Mouse (Mus musculus): ENCODE data around the gene Setd7. TPM values are rescaled to one million over a fixed set of nuclear protein-coding genes. Genes with fewer than 3 reads are reported as not detected.

The Setd7 gene
- total RNA-seq, 2 experiments from 2014 or later: 15.0 to 21.7 TPM

DNA sequence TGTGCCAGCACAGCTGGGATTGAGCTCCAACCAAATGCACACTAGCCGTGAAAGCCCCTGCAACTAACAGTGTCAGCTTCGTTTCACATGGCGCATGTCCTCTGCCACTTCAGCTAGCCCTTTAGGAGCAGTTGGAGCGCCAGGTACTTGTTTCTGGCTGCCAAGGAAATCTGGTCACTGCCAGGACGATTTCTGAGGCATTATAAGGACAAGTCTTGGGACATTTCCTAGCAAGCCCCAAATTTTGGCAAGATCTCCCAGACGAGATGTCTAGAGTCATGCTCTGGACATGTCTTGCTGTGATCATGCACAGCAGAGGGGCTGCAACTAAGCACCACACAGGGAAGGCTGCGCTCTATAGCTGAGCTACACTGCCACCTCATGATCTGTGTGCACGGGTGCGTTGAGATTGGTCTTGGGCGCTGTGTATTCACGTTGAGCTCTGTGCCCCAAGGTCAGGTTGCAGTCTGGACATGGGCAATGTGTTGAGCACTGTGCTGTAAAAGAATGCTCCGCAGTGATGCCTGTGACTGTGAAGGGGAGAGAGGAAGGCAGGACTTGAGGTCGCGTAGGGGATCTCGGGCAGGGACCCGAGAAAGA, 35.4 kb downstream of the Setd7 start:
- no peak for ATAC-seq (ENCODE audit: poor library complexity, severe bottlenecking)

DNA sequence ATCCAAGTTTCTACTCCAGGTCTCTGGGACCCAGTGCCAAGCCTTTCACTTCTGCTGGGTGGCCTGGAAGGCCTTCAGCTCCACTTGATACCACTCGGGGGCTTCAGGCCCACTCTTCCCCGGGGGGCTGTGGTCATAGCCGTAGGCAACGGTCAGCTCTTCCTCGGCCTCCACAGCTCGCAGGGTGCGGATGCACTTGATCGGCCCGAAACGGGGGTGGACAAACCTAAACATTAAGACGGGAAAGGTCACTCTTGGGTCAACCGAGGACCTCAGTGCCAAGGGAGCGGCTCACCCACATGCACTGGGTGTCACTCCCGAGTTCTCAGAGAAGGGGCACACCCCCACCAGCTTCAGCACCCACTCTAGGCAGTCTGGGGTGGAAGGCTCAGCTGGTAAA, 39.4 kb downstream of the Setd7 start:
- no peak for ATAC-seq (ENCODE audit: poor library complexity, severe bottlenecking)

DNA sequence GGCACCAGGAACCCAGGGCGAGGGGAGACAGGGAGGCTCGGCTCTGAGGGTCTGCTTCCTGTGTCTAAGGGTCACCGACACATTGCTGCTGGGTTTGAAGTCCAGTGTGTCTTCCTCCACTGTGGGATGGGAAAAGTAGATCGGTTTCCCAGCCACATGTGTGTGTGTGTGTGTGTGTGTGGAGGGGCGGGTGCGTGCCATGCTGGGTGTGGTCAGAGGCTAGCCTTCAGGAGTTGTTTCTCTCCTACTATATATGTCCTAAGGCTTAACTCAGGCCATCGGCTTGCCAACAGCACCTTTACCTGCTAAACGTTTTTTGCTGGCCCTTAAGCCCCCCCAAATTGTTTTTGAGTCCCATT, 41.9 kb downstream of the Setd7 start:
- peak; percentile 54 for ATAC-seq (ENCODE audit: poor library complexity, severe bottlenecking)

DNA sequence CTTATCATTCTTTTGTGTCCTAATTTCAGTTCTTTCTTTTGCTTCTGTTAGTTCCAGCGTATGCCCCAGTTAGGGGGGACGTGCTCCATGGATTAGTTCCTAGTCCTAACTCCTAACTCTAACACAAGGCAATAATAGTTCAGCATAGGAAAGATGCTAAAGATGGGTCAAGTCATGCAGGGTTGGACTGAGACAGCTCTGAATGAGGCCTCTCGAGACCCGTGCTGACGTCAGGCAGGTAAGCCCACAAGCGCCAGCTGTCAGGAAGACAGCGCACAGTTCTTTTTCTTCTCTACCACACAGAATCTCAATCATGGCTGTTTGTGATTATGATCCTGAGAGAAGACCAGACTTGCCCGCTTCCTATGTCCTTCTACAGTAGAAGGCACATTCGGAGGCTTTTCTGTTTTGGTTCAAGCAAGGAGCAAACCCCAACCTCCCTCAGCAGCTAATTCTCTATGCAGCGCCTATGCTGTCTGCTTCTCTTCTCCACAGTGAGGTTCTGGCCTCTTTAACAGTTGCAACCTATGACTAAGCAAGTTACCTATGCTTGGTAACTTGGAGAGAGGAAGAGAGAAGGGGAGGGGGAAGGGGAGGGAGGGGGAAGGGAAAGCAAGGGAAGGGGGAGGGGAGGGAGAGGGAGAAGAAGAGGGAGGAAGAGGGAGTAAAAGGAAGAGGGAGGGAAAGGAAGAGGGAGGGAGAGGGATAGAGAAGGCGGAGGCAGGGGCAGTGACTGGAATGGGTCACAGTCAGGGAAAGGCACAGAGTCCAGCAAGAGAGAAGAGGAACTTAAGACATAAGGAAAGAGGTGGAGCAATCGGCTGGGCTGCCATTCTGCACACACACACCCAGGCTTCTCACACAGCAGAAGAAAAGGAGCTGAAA, 42.6 kb downstream of the Setd7 start:
- peak; percentile 86 for ATAC-seq (ENCODE audit: poor library complexity, severe bottlenecking)

DNA sequence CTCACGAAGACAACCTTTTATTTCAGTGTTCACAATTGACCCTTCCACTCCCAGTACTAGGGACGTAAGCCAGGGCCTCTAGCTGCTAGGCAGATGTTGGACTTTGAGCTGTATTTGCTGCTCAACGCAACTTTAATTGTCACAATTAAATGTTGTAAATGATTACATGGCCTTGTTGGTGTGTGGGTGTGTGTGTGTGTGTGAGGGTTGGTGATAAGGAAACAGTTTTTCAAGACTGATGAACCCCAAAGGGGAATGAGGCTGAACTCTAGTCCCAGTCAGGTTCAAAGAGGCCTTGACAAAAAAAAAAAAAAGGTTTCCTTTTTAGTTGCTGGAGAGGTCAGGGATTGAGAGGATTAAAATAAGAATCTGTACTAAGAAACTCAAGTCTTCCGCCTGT, 43.2 kb downstream of the Setd7 start:
- no peak for ATAC-seq (ENCODE audit: poor library complexity, severe bottlenecking)

DNA sequence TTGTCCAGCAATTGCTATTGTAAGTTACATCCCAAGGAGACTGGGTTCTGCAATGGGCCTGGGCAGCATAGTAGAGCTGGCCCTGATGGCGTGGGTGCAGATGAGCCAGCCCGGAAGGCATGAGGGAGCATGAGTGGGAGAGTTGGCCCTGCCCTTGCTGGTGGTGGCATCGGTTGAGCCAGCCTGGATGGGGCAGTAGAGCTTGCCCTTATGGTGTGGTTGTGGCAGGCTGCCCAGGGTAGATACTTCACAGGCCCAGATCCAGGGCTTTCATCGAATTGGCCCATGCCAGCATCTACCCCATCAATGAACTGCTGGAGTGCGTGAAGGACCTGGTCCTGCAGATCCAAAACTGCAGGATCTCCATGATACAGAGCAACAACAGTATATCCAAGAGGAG, 48.7 kb downstream of the Setd7 start:
- no peak for ATAC-seq (ENCODE audit: poor library complexity, severe bottlenecking)

DNA sequence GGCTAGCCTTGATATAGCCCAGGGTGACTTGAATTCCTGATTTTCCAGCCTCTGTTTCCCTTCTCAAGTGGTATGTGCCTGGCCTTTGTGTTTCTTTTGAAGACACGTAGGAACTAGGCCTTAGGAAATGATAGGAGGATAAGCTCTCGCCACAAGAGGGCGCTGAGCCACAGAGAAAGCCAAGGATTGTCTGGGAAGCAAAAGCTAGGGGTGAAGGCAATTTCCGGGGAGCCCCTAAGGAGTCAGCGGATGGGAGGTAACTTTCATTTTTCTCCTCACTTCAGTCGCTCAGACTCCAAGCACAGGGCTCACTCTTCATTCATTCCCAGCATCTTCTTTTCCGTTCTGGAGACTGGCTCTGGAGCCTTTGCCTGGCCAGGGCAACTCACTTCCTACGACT, 49.8 kb downstream of the Setd7 start:
- peak; percentile 96 for ATAC-seq (ENCODE audit: poor library complexity, severe bottlenecking)

DNA sequence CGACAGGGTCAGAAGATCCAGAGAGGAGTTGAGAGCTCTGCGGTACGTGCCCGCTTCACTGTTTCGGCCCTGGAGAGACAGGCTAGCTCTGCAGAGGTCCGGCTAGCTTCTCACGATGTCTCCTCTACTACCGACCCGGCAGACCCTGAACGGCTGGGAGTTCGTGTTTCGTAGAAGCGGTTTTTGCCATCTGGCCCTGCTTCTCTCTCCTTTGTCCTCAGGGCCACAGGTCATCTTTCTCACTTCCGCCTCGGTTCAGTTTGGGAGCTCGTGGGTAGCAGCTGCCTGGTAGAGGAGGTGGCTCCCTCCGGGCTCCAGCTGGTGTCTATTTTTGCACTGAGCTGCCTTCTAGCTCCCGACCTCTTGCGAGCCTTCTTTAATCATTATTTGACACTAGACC, 55.2 kb downstream of the Setd7 start:
- no peak for ATAC-seq (ENCODE audit: poor library complexity, severe bottlenecking)

DNA sequence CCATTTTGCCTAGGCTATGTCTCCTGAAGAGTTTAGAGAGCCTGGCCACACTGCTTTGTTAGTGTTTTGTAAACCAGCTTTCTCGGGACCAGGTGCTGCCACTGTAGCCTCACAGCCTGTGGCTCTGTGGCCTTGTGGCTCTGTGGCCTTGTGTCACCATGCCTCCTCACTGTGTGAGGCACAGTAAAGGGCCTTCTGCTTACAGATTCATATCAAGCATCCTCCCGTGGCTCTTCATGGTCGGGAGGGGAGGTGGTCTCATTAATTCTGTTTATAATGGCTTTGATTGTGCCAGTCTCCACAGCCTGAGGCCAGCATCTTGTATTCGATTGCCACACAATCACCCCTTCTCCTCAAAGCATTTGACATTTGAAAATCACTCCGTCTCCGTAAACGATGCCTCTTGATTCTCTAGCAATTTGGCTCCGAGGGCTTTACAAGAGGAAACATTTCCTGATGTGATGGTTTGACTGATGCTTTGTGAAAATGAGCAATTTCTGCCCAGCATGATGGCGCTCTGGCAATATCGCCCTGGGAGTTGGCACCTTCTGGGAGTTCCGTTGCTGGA, 56.2 kb downstream of the Setd7 start:
- ATAC-seq (ENCODE audit: poor library complexity, severe bottlenecking): no peak

DNA sequence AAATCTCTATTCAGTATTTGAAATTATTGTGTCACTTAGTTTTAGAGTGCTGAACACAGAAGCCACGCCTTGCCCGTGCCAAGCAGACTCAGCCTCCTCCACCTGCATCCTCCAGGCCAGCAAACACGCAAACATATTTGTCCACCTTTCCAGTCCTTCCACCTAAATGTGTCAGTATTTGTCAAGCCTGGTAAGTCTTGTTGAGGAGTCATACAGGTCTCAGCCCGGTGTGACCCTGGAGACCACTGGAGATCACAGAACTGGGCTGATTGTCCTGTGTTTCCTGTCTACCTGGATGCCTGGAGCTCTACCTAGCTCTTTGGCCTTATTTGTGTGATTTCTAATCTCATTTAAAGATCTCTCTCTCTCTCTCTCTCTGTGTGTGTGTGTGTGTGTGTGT, 60.8 kb downstream of the Setd7 start:
- no peak for ATAC-seq (ENCODE audit: poor library complexity, severe bottlenecking)

DNA sequence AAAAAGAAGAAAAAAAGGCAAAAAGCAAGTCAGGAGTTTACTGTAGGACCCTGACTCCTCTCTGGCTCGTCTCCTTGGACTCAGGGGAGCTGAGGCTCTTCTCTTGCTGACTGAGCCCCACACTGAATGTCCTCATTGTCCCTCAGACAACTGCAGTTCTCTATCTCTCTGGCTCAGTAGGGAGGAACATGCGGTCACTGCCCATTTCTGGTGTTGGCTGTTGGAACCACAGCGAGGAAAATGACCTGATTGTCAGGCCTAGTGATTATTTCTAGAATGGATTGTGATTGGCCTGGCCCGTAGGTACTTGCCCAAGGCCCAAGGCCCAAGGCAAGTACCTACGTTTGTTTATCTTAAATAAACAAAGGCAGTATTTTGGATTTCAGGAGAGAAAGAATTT, 62.0 kb downstream of the Setd7 start:
- ATAC-seq (ENCODE audit: poor library complexity, severe bottlenecking): no peak

DNA sequence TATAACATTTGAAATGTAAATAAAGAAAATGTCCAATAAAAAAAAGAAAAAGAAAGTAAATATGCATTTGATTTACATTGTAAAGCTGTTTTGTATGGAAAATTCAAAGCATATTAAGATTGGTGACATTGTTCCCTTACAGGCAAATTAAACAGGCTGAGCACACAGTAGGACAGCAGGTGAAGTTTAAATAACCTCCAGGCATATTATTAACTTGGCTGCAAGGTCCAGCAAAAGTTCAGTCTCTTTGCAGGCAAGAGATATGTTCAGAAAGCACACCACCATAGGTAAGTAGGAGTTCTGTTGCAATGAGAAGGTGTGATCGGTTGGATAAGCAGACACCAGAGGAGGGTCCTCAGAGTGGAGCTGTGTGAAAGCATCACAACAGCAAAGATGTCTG, 62.7 kb downstream of the Setd7 start:
- ATAC-seq (ENCODE audit: poor library complexity, severe bottlenecking): no peak

DNA sequence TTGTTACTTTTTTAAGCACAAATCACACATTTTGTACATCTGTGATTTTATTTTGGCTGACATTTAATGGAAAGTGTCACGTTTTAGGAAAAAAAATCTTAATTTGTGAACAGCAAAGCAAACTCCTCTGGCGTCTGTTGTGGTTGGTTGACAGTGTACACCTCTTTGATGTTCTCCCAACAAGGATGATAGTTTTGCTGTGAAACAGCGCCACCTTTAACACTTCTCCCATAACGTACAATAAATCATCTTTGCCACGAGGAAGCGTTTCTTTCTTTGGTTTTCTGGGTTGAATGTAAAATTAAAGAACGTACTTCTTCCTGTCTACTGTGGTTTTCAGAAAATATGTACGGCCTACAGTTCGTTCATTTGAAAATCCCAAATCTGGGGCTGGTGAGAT, 65.0 kb downstream of the Setd7 start:
- ATAC-seq (ENCODE audit: poor library complexity, severe bottlenecking): no peak

DNA sequence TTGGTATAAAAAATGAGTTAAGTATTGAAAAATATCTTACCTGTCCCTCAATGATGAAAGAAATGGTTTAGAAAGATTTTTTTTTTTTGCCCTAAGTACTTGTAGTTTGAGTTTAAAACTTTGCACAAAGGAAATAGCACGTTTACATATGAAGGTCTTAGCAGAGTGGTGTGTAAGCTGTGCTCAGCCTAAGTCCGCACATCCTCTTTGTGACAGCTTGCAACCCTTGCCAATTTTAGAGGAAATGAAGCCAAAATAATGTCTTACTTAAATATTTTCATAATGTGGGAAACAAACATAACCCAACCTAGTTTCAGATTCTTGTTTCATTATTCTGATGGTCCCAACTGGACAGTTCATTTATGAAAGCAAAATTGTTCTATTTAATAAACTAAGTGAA, 66.2 kb downstream of the Setd7 start:
- no peak; the same call in 1 of the 2 replicates for ATAC-seq (ENCODE audit: poor library complexity, severe bottlenecking)

DNA sequence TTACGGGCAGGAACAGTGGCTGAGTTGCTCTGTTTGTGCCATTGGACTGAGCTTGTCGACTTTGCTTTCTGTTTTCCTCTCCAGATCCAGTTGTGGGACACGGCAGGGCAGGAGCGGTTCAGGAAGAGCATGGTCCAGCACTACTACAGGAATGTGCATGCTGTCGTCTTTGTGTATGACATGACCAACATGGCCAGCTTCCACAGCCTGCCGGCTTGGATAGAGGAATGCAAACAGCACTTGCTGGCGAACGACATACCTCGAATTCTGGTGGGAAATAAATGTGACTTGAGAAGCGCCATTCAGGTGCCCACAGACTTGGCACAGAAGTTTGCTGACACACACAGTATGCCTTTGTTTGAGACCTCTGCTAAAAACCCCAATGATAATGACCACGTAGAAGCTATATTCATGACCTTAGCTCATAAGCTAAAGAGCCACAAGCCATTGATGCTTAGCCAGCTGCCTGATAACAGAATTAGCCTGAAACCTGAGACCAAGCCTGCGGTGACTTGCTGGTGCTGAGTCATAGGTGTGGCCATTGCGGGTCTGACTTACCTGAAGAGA, 67.3 kb downstream of the Setd7 start:
- no peak for ATAC-seq (ENCODE audit: poor library complexity, severe bottlenecking)

DNA sequence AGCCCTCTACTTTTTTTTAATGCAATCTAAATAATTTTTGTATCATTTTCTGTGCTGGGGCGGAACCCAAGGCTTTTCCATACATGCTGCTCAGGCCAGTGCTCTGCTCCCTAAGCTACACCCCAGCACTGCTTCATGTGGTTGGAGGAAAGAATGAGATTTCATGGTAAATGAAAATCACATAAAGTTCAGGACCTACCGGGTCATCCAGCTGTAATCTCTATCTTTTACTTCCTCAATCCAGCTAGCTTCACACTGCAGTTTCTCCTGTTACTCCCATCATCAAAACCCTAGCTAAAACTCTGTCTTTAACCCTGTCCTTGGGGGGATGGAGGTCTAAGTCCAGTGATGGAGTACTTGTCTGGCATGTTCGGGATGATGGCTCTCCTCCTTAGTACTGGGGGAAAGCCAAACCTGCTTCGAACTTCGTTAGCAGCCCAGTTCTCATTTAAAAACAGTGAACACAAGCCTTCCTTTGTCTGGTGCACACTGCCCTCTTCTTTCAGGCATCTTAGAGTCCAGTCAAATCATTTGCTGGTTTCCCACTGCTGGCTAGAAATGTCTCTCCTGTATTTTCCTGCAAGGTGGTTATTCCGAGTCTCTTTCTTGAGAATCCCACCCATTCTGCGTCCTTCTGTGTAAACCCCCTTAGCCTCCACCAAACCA, 70.5 kb downstream of the Setd7 start:
- no peak for ATAC-seq (ENCODE audit: poor library complexity, severe bottlenecking)

DNA sequence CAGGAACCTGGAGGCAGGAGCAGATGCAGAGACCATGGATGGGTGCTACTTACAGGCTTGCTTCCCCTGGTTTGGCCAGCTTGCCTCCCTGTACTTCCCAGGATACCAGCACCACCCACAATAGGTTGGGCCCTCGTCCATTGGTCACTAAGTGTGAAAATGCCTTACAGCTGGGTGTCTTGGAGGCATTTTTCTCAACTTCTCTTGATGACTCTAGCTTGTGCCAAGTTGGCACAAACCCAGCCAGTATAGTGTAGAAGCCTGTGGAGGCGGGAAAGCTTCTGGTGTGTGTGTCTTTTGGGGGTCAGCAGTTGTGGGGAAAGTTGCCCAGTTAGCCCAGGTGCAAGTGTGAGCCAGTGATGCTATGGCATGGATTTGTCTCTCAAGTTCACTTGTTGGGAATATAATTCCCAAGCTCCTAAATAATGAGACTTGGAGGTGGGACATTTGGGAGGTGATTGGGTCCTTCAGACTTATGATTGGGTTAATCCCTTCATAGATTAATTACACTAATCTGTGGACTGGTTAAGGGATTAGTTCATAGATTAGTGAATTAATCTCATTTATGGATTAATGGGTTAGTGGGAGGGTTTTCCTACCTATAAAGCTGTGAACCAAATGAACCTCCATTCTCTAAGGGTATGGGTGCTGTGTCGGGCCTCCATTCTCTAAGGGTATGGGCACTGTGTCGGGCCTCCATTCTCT, 74.0 kb downstream of the Setd7 start:
- ATAC-seq (ENCODE audit: poor library complexity, severe bottlenecking): no peak

DNA sequence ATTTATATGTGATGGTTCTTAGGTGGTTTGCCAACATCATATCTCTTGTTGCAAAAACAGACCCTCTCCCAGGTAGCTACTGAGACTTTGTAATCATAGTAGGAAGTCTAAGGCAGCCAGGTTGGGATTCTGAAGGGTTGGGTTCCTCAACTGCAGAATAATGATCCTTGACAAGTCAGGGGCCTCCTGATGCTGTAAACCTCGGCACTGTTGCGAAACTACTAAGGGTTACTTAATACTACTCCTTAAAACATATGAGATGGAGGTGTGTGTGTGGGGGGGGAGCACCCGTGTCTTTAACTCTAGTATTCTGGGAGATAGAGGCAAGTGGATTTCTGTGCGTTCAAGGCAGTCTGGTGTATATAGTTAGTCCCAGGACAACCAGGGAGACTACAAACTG, 75.3 kb downstream of the Setd7 start:
- ATAC-seq (ENCODE audit: poor library complexity, severe bottlenecking): no peak

DNA sequence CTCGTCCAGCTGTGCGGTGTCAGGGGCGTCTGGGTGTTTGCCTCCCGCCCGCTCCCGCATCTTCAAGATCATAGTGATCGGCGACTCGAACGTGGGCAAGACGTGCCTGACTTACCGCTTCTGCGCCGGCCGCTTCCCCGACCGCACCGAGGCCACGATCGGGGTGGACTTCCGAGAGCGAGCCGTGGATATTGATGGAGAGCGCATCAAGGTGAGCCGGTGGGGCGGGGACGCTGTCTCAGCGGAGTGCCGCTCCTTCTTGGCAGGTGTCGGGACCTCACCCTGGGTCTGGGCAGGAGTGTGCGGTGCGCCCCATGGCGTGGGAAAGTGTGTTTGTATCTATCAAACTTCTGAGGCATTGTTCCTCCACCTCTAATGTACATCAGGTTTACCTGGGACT, 76.3 kb downstream of the Setd7 start:
- peak; percentile 26; the same call in 1 of the 2 replicates for ATAC-seq (ENCODE audit: poor library complexity, severe bottlenecking)

DNA sequence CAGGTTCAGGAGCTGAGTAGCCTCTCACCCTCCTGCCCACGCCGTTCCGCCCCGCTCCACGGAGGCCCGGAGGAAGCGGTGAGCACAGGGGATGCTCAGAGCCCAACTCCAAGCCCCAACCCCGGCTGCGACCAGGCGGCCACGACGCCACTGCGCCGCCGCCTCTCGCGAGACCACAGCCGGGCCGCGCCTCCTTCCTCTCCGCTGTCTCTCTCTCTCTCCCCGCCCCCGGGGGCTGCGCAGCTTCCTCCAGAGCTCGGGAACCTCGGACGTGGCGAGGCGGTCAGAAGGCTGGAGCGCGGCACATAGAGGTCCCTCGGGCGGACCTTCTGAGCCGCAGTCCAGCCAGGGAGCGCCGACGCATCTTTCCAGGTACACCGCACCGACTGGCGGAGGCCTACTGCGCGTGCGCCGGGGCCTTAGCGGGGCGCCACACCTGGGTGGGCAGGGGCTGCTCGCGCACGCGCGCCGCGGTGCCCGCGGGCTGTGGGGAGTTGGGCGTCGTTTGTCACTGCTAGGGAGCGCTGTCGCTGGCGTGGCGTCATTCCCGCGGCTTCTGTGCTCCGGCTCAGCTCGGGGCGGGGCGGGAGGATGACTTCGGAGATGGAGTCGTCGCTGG, 76.8 kb downstream of the Setd7 start, which contains the start of gene Rab33b:
TSS of gene Rab33b (plus strand) at position 180 of the 619 bp plus-strand sequence.
- ATAC-seq (ENCODE audit: poor library complexity, severe bottlenecking): peak; percentile 90

Data from megakaryocyte, adult 5-6 weeks (primary cell).